Mouse (Mus musculus): ENCODE data around the gene Bsn. TPM values are rescaled to one million over a fixed set of nuclear protein-coding genes. Genes with fewer than 3 reads are reported as not detected.

Gene Bsn
- polyA plus RNA-seq, 1 experiment, result 0.56 TPM

- Histone ChIP-seq H3K4me2 (ENCODE audit: low read depth) (no peak overlapping the region), H3K4me3 (no peak overlapping the region), H3K36me3 (ENCODE audit: control insufficient read depth, insufficient read depth) (no peaks in the 10 kb centered on the region), H3K27me3 (ENCODE audit: control insufficient read depth, insufficient read depth, insufficient read length) (peaks cover 10% of the 10 kb centered on the region), H3ac (ENCODE audit: control insufficient read depth, insufficient read length) (no peak overlapping the region), H3K79me2 (ENCODE audit: control insufficient read depth, insufficient read depth) (no peaks in the 10 kb centered on the region)
- TF ChIP-seq TCF12 (IDR thresholded peaks at IDR 0.05; ENCODE audit: insufficient read depth, poor library complexity, severe bottlenecking) (no peak), MAX (IDR thresholded peaks at IDR 0.05; ENCODE audit: low read depth) (no peak), POLR2AphosphoS2 (IDR thresholded peaks at IDR 0.05; ENCODE audit: insufficient read length, low read depth) (no peak), E2F4 (IDR thresholded peaks at IDR 0.05; ENCODE audit: insufficient read depth) (no peak), MYOD1 (IDR thresholded peaks at IDR 0.05; ENCODE audit: control insufficient read depth in 1 of 3, insufficient read length in 2 of 3, low read depth in 2 of 3) (no peak), CEBPB (IDR thresholded peaks at IDR 0.05; ENCODE audit: insufficient read depth, poor library complexity, severe bottlenecking) (no peak), SRF (IDR thresholded peaks at IDR 0.05; ENCODE audit: control insufficient read depth, insufficient read length, low read depth) (no peak), USF1 (IDR thresholded peaks at IDR 0.05; ENCODE audit: low read depth) (no peak), POLR2A (IDR thresholded peaks at IDR 0.05; ENCODE audit: insufficient read length, low read depth) (no peak), TCF3 (IDR thresholded peaks at IDR 0.05; ENCODE audit: insufficient read length, low read depth) (no peak), MYOG (IDR thresholded peaks at IDR 0.05; ENCODE audit: control insufficient read depth in 1 of 3, insufficient read depth in 1 of 3, insufficient read length in 2 of 3, low read depth in 2 of 3) (no peak), REST (IDR thresholded peaks at IDR 0.05; ENCODE audit: insufficient read depth, insufficient read length) (no peak)
These were observed 14.9 kb downstream of the Bsn start for GRCm38 (mm10) chr9:108175116-108175838.

DNA sequence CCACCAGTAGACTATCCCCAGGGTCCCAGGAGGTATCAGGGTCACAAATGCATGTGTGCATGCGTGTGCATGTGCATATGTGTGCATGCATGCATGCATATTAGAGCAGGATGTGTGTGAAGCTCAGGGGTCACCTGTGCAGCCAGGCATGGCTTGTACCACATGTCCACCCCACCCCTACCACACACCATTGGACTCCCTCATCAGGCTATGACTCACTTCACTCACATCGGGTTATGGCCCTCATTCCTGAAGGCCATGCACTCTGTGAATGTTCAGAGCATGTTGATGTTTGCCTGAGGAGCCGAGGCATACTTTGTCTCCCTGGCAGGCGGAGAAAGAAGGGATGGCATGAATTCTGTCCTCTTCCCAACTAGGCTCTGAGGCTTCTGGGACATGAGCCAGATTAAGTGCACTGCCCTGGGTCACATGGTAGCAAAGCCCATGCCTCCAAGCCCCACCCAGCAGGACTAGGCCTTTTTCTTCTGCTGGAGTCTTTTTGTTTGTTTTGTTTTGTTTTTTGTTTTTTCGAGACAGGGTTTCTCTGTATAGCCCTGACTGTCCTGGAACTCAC, 17.3 kb downstream of the Bsn start:
- TF ChIP-seq REST (IDR thresholded peaks at IDR 0.05; ENCODE audit: insufficient read depth, insufficient read length), result no peak
- no peak for TF ChIP-seq E2F4 (IDR thresholded peaks at IDR 0.05; ENCODE audit: insufficient read depth)
- TF ChIP-seq SRF (IDR thresholded peaks at IDR 0.05; ENCODE audit: control insufficient read depth, insufficient read length, low read depth), result no peak
- TF ChIP-seq USF1 (IDR thresholded peaks at IDR 0.05; ENCODE audit: low read depth), result peak; percentile 17
- TF ChIP-seq POLR2AphosphoS2 (IDR thresholded peaks at IDR 0.05; ENCODE audit: insufficient read length, low read depth), result no peak
- TF ChIP-seq POLR2A (IDR thresholded peaks at IDR 0.05; ENCODE audit: insufficient read length, low read depth), result no peak
- TF ChIP-seq MYOG (IDR thresholded peaks at IDR 0.05; ENCODE audit: control insufficient read depth in 1 of 3, insufficient read depth in 1 of 3, insufficient read length in 2 of 3, low read depth in 2 of 3), result no peak
- TF ChIP-seq MYOD1 (IDR thresholded peaks at IDR 0.05; ENCODE audit: control insufficient read depth in 1 of 3, insufficient read length in 2 of 3, low read depth in 2 of 3), result peak in 1 of 3 experiments; percentile 33
- TF ChIP-seq TCF12 (IDR thresholded peaks at IDR 0.05; ENCODE audit: insufficient read depth, poor library complexity, severe bottlenecking), result no peak
- no peak for TF ChIP-seq CEBPB (IDR thresholded peaks at IDR 0.05; ENCODE audit: insufficient read depth, poor library complexity, severe bottlenecking)
- TF ChIP-seq MAX (IDR thresholded peaks at IDR 0.05; ENCODE audit: low read depth), result no peak
- no peak for TF ChIP-seq TCF3 (IDR thresholded peaks at IDR 0.05; ENCODE audit: insufficient read length, low read depth)
- H3K36me3 ChIP-seq (ENCODE audit: control insufficient read depth, insufficient read depth), result no peaks in the 10 kb centered on the region
- H3ac ChIP-seq (ENCODE audit: control insufficient read depth, insufficient read length), result no peak overlapping the region
- no peaks in the 10 kb centered on the region for H3K27me3 ChIP-seq (ENCODE audit: control insufficient read depth, insufficient read depth, insufficient read length)
- no peaks in the 10 kb centered on the region for H3K79me2 ChIP-seq (ENCODE audit: control insufficient read depth, insufficient read depth)
- no peak overlapping the region for H3K4me2 ChIP-seq (ENCODE audit: low read depth)
- no peak overlapping the region for H3K4me3 ChIP-seq

GRCm38 (mm10) chr9:108169751-108170150, 20.4 kb downstream of the Bsn start:
- Histone ChIP-seq H3ac (ENCODE audit: control insufficient read depth, insufficient read length) (no peak overlapping the region), H3K36me3 (ENCODE audit: control insufficient read depth, insufficient read depth) (no peaks in the 10 kb centered on the region), H3K79me2 (ENCODE audit: control insufficient read depth, insufficient read depth) (no peaks in the 10 kb centered on the region), H3K4me2 (ENCODE audit: low read depth) (no peak overlapping the region), H3K27me3 (ENCODE audit: control insufficient read depth, insufficient read depth, insufficient read length) (no peaks in the 10 kb centered on the region), H3K4me3 (no peak overlapping the region)
- TF ChIP-seq E2F4 (IDR thresholded peaks at IDR 0.05; ENCODE audit: insufficient read depth), result no peak
- no peak for TF ChIP-seq USF1 (IDR thresholded peaks at IDR 0.05; ENCODE audit: low read depth)
- TF ChIP-seq MYOG (IDR thresholded peaks at IDR 0.05; ENCODE audit: control insufficient read depth in 1 of 3, insufficient read depth in 1 of 3, insufficient read length in 2 of 3, low read depth in 2 of 3), result no peak
- TF ChIP-seq TCF12 (IDR thresholded peaks at IDR 0.05; ENCODE audit: insufficient read depth, poor library complexity, severe bottlenecking), result no peak
- no peak for TF ChIP-seq REST (IDR thresholded peaks at IDR 0.05; ENCODE audit: insufficient read depth, insufficient read length)
- TF ChIP-seq MYOD1 (IDR thresholded peaks at IDR 0.05; ENCODE audit: control insufficient read depth in 1 of 3, insufficient read length in 2 of 3, low read depth in 2 of 3), result no peak
- no peak for TF ChIP-seq CEBPB (IDR thresholded peaks at IDR 0.05; ENCODE audit: insufficient read depth, poor library complexity, severe bottlenecking)
- no peak for TF ChIP-seq POLR2AphosphoS2 (IDR thresholded peaks at IDR 0.05; ENCODE audit: insufficient read length, low read depth)
- no peak for TF ChIP-seq POLR2A (IDR thresholded peaks at IDR 0.05; ENCODE audit: insufficient read length, low read depth)
- no peak for TF ChIP-seq TCF3 (IDR thresholded peaks at IDR 0.05; ENCODE audit: insufficient read length, low read depth)
- no peak for TF ChIP-seq SRF (IDR thresholded peaks at IDR 0.05; ENCODE audit: control insufficient read depth, insufficient read length, low read depth)
- TF ChIP-seq MAX (IDR thresholded peaks at IDR 0.05; ENCODE audit: low read depth), result no peak

- no peaks in the 10 kb centered on the region for H3K36me3 ChIP-seq (ENCODE audit: control insufficient read depth, insufficient read depth)
These were observed 25.0 kb downstream of the Bsn start for GRCm38 (mm10) chr9:108165143-108165542.

More at GRCm38 (mm10) chr9:108165143-108165542, 25.0 kb downstream of the Bsn start:
- H3K4me3 ChIP-seq, result no peak overlapping the region
- TF ChIP-seq SRF (IDR thresholded peaks at IDR 0.05; ENCODE audit: control insufficient read depth, insufficient read length, low read depth), result no peak
- TF ChIP-seq TCF12 (IDR thresholded peaks at IDR 0.05; ENCODE audit: insufficient read depth, poor library complexity, severe bottlenecking), result no peak
- no peak for TF ChIP-seq USF1 (IDR thresholded peaks at IDR 0.05; ENCODE audit: low read depth)
- TF ChIP-seq CEBPB (IDR thresholded peaks at IDR 0.05; ENCODE audit: insufficient read depth, poor library complexity, severe bottlenecking), result no peak
- no peak for TF ChIP-seq TCF3 (IDR thresholded peaks at IDR 0.05; ENCODE audit: insufficient read length, low read depth)
- TF ChIP-seq E2F4 (IDR thresholded peaks at IDR 0.05; ENCODE audit: insufficient read depth), result no peak
- no peak for TF ChIP-seq REST (IDR thresholded peaks at IDR 0.05; ENCODE audit: insufficient read depth, insufficient read length)
- TF ChIP-seq MAX (IDR thresholded peaks at IDR 0.05; ENCODE audit: low read depth), result no peak
- TF ChIP-seq POLR2AphosphoS2 (IDR thresholded peaks at IDR 0.05; ENCODE audit: insufficient read length, low read depth), result no peak
- TF ChIP-seq MYOG (IDR thresholded peaks at IDR 0.05; ENCODE audit: control insufficient read depth in 1 of 3, insufficient read depth in 1 of 3, insufficient read length in 2 of 3, low read depth in 2 of 3), result no peak
- no peak for TF ChIP-seq MYOD1 (IDR thresholded peaks at IDR 0.05; ENCODE audit: control insufficient read depth in 1 of 3, insufficient read length in 2 of 3, low read depth in 2 of 3)
- TF ChIP-seq POLR2A (IDR thresholded peaks at IDR 0.05; ENCODE audit: insufficient read length, low read depth), result no peak
- no peaks in the 10 kb centered on the region for H3K27me3 ChIP-seq (ENCODE audit: control insufficient read depth, insufficient read depth, insufficient read length)
- H3ac ChIP-seq (ENCODE audit: control insufficient read depth, insufficient read length), result no peak overlapping the region
- no peaks in the 10 kb centered on the region for H3K79me2 ChIP-seq (ENCODE audit: control insufficient read depth, insufficient read depth)
- H3K4me2 ChIP-seq (ENCODE audit: low read depth), result no peak overlapping the region
